Mouse (Mus musculus) stomach, postnatal 0 days (tissue): ENCODE data around the gene Fas.

Experiments
- CTCF ChIP-seq: IDR thresholded peaks from 2 replicates; pipeline ENCODE4 v1.5.1; 2016; ENCODE audit warnings: antibody characterized with exemption, low read depth, mild to moderate bottlenecking, moderate library complexity
- EP300 ChIP-seq: optimal IDR thresholded peaks from 2 replicates; pipeline ENCODE3; 2016; ENCODE audit warnings: antibody characterized with exemption

- TF ChIP-seq EP300 (peak; percentile 87), CTCF (no peak)
Observed at GRCm38 (mm10) chr19:34254880-34255681, 35.4 kb upstream of the Fas start, which contains the start of gene Acta2.
